Mouse (Mus musculus): ENCODE measurements around the gene Cox4i2. TPM values are rescaled to one million over a fixed set of nuclear protein-coding genes. Genes with fewer than 3 reads are reported as not detected.
A peak's percentile ranks its signal among the peaks of the same experiment; 100 is the strongest.

Cox4i2 gene
- polyA plus RNA-seq, 1 experiment from 2014 or later, result 6.7 TPM

DNA sequence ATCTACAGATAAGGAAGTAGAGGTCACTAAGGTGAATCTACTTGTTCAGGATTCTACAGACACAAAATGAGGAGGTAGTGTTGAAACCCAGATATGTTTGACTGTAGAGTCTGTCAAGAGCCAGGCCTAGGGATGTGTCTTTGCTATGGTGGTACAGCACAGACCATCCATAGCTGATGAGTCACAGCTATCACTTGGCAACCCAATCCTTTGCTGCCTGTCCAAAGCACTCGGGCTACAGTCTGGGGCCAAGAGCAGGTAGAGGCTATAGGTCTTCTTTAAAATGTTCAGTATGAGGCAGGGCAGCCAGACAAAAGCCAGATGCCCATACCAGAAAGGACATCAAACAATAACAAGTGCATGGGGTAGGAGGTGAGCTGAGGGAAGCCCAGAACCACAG, 43.6 kb downstream of the Cox4i2 start:
- no peak overlapping the region for H3K4me3 ChIP-seq (ENCODE audit: low read length)
- WGBS, result 88% methylated on average over 1 of the region's 1 CpGs
- no peak for ATAC-seq

DNA sequence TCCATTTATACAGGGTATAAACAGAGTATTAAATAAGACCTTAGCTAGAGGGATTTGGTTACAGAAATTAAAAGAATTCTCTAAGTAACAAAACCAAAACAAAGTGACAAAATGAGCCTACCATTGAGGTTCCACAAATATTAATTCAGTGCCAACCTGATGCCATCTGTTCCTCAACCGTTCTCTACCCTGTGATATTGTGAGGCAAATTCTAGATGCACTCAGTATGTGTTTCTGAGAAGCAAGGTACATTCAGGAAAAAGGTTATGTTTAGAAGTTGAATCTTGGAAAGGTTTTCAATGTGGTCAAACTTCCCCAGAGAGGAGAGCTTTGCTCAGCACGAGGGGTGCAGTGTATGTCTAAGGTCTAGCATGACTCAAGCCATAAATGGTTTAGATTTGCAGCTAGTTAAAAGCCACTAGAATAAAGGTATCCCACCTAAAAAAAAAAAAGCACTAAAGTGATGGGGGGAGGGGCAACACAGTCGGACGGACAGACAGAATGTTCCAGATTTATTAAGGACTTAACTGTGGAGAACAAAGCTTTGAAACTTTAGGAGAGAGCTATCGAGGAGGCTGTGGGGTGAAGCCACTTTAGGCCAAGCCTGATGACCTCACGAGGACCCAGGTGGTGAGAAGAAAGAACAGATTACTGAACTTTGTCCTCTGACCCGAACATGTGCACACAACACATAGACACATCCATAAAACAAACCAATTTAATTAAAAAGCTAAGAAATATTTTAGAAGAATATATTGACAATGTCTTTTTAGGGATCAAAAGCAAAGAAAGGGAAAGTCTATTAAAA, 46.2 kb downstream of the Cox4i2 start:
- Histone ChIP-seq H3K27me3 (replicated peaks; ENCODE audit: control insufficient read depth, insufficient read depth, low read length) (no peaks in the 10 kb centered on the region), H3K4me2 (ENCODE audit: low read length) (no peak overlapping the region), H3K4me1 (ENCODE audit: control insufficient read depth, insufficient read depth, low read depth, low read length) (peaks cover 9% of the 10 kb centered on the region; the same call in 1 of the 2 replicates), H3K4me3 (ENCODE audit: low read length) (no peak overlapping the region), H3K9me3 (ENCODE audit: control insufficient read depth, low read length) (no peaks in the 10 kb centered on the region), H3K9ac (ENCODE audit: low read depth, low read length) (no peak overlapping the region), H3K27ac (ENCODE audit: low read depth, low read length) (no peak overlapping the region), H3K36me3 (ENCODE audit: control insufficient read depth, insufficient read depth, low read length) (no peaks in the 10 kb centered on the region)
- ATAC-seq, result no peak
- WGBS, result 78% methylated on average over 7 of the region's 7 CpGs

More for the DNA sequence above, 43.6 kb downstream of the Cox4i2 start:
- Histone ChIP-seq H3K9me3 (ENCODE audit: control insufficient read depth, low read length) (no peaks in the 10 kb centered on the region), H3K4me1 (ENCODE audit: control insufficient read depth, insufficient read depth, low read depth, low read length) (peaks cover 5% of the 10 kb centered on the region), H3K27ac (ENCODE audit: low read depth, low read length) (no peak overlapping the region), H3K27me3 (replicated peaks; ENCODE audit: control insufficient read depth, insufficient read depth, low read length) (no peaks in the 10 kb centered on the region), H3K9ac (ENCODE audit: low read depth, low read length) (no peak overlapping the region), H3K36me3 (ENCODE audit: control insufficient read depth, insufficient read depth, low read length) (no peaks in the 10 kb centered on the region), H3K4me2 (ENCODE audit: low read length) (no peak overlapping the region)

DNA sequence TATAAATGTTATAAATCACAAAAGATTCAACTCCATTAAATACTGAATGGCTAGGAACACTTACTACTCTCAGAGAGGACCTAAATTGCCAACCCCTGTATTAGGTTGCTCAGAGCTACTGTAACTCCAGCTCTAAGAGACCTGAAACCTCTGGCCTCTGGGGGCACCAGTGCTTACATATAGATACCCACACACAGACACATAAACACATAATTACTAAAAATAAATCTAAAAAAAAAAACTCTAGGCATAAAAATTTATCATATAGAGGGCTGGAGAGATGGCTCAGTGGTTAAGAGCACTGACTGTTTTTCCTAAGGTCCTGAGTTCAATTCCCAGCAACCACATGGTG, 46.8 kb downstream of the Cox4i2 start:
- H3K4me1 ChIP-seq (ENCODE audit: control insufficient read depth, insufficient read depth, low read depth, low read length), result peaks cover 13% of the 10 kb centered on the region
- H3K4me2 ChIP-seq (ENCODE audit: low read length), result no peak overlapping the region
- no peaks in the 10 kb centered on the region for H3K27me3 ChIP-seq (replicated peaks; ENCODE audit: control insufficient read depth, insufficient read depth, low read length)
- H3K4me3 ChIP-seq (ENCODE audit: low read length), result no peak overlapping the region
- no peaks in the 10 kb centered on the region for H3K36me3 ChIP-seq (ENCODE audit: control insufficient read depth, insufficient read depth, low read length)
- H3K9me3 ChIP-seq (ENCODE audit: control insufficient read depth, low read length), result no peaks in the 10 kb centered on the region
- ATAC-seq, result no peak
- no peak overlapping the region for H3K9ac ChIP-seq (ENCODE audit: low read depth, low read length)
- H3K27ac ChIP-seq (ENCODE audit: low read depth, low read length), result no peak overlapping the region

DNA sequence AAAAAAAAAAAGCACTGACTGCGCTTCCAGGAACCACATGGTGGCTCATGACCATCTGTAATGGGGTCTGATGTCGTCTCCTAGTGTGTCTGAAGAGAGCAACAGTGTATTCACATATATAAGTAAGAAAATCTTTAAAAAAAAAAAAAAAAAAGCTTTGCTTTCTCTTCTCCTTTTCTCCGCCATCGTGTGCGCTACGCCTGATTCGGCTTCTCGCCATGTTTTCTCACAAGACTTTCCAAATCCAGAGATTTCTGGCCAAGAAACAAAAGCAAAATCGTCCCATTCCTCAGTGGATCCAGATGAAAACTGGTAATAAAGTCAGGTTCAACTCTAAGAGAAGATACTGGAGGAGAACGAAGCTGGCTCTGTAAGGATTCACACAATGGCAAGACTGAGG, 48.3 kb downstream of the Cox4i2 start:
- WGBS, result 89% methylated on average over 10 of the region's 10 CpGs
- Histone ChIP-seq H3K4me2 (ENCODE audit: low read length) (no peak overlapping the region), H3K36me3 (ENCODE audit: control insufficient read depth, insufficient read depth, low read length) (no peaks in the 10 kb centered on the region), H3K4me1 (ENCODE audit: control insufficient read depth, insufficient read depth, low read depth, low read length) (peaks cover 13% of the 10 kb centered on the region), H3K27me3 (replicated peaks; ENCODE audit: control insufficient read depth, insufficient read depth, low read length) (no peaks in the 10 kb centered on the region), H3K9ac (ENCODE audit: low read depth, low read length) (no peak overlapping the region), H3K27ac (ENCODE audit: low read depth, low read length) (no peak overlapping the region), H3K4me3 (ENCODE audit: low read length) (no peak overlapping the region), H3K9me3 (ENCODE audit: control insufficient read depth, low read length) (no peaks in the 10 kb centered on the region)
- no peak for ATAC-seq

DNA sequence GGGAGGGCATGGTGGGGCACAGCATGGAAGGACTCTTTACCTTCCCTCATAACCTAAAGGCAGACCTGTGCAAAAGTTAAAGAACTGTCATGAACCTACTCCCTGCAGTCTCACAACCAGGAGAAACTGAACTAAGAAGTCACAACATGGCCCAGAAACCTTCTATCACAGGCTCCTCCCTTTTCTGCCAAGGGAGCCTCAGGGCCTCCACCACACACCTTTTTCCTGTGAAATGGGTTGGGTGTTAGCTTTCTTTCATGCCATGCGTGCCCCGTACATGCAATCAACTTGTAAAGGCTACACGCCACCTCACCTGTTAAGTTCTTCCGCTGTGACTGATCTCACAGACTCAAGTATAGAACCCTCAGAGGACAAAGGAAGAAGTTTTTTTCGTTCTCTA, 49.1 kb downstream of the Cox4i2 start:
- Histone ChIP-seq H3K4me3 (ENCODE audit: low read length) (no peak overlapping the region), H3K9me3 (ENCODE audit: control insufficient read depth, low read length) (no peaks in the 10 kb centered on the region), H3K36me3 (ENCODE audit: control insufficient read depth, insufficient read depth, low read length) (no peaks in the 10 kb centered on the region), H3K27me3 (replicated peaks; ENCODE audit: control insufficient read depth, insufficient read depth, low read length) (no peaks in the 10 kb centered on the region), H3K9ac (ENCODE audit: low read depth, low read length) (no peak overlapping the region), H3K4me2 (ENCODE audit: low read length) (no peak overlapping the region), H3K4me1 (ENCODE audit: control insufficient read depth, insufficient read depth, low read depth, low read length) (peaks cover 13% of the 10 kb centered on the region), H3K27ac (ENCODE audit: low read depth, low read length) (no peak overlapping the region)
- no peak for ATAC-seq
- WGBS, result 83% methylated on average over 5 of the region's 5 CpGs

DNA sequence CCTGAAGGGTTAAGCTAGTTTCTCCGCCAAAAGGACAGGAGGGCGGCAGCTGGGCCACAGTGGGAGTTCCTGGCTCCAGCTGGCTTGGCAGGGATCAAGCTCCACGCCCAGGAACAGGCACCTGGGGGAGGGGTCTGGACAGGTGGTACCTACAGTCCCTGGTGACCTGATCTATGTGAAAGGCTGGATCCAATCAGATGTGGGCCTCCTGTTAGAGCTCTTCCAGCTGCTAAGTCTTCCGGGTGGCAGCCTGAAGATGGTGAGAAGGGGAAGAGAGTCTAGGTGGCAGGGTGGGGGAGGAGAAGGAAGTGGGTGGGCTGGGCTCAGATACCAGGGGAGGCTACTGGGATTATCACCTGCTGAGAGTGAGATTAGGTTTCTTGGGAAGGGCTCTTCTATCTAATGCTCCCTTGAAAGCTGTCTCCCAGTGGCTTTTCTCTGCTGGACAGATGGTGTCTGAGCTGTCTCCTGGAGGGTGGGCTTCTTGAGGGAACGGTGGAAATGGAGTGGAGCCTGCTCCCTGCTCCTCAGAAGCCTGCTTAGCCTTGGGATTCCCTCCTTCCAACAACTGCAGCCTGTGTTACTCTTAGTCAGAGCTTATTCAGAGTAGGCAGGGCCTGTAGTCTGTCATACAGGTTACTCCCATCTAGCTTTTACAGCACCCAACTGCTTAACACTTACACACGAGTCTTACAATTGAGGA, 50.6 kb downstream of the Cox4i2 start:
- H3K9me3 ChIP-seq (ENCODE audit: control insufficient read depth, low read length), result no peaks in the 10 kb centered on the region
- no peak overlapping the region for H3K9ac ChIP-seq (ENCODE audit: low read depth, low read length)
- peak overlapping the region; percentile 57; the same call in 1 of the 2 replicates for H3K27ac ChIP-seq (ENCODE audit: low read depth, low read length)
- peaks cover 13% of the 10 kb centered on the region for H3K4me1 ChIP-seq (ENCODE audit: control insufficient read depth, insufficient read depth, low read depth, low read length)
- no peak overlapping the region for H3K4me3 ChIP-seq (ENCODE audit: low read length)
- no peaks in the 10 kb centered on the region for H3K36me3 ChIP-seq (ENCODE audit: control insufficient read depth, insufficient read depth, low read length)
- ATAC-seq, result peak; percentile 63; the same call in 1 of the 2 replicates
- 5% methylated on average over 6 of the region's 6 CpGs for WGBS
- H3K27me3 ChIP-seq (replicated peaks; ENCODE audit: control insufficient read depth, insufficient read depth, low read length), result no peaks in the 10 kb centered on the region
- H3K4me2 ChIP-seq (ENCODE audit: low read length), result no peak overlapping the region

DNA sequence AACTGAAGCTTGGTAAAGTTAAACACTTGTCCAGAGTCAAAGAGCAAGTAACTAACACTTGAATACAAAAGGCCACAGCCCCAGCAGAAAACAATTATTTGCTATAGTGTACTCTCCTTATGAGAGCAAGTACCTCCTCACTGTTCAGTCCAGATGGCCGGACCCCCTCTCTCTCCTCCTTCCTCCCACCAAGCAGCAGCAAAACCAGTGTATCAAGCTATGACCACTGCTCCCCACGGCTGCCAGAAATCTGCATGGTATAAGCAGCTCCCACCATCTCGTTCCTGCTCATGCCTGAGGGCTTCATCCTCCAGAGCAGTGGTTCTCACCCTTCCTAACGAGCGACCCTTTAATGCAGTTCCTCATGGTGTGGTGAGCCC, 51.1 kb downstream of the Cox4i2 start:
- no peaks in the 10 kb centered on the region for H3K36me3 ChIP-seq (ENCODE audit: control insufficient read depth, insufficient read depth, low read length)
- peak; percentile 46 for ATAC-seq
- 32% methylated on average over 5 of the region's 5 CpGs for WGBS
- H3K9ac ChIP-seq (ENCODE audit: low read depth, low read length), result no peak overlapping the region
- H3K4me3 ChIP-seq (ENCODE audit: low read length), result no peak overlapping the region
- H3K4me1 ChIP-seq (ENCODE audit: control insufficient read depth, insufficient read depth, low read depth, low read length), result peaks cover 13% of the 10 kb centered on the region
- H3K4me2 ChIP-seq (ENCODE audit: low read length), result no peak overlapping the region
- H3K9me3 ChIP-seq (ENCODE audit: control insufficient read depth, low read length), result no peaks in the 10 kb centered on the region
- no peaks in the 10 kb centered on the region for H3K27me3 ChIP-seq (replicated peaks; ENCODE audit: control insufficient read depth, insufficient read depth, low read length)
- H3K27ac ChIP-seq (ENCODE audit: low read depth, low read length), result no peak overlapping the region; the same call in 1 of the 2 replicates

DNA sequence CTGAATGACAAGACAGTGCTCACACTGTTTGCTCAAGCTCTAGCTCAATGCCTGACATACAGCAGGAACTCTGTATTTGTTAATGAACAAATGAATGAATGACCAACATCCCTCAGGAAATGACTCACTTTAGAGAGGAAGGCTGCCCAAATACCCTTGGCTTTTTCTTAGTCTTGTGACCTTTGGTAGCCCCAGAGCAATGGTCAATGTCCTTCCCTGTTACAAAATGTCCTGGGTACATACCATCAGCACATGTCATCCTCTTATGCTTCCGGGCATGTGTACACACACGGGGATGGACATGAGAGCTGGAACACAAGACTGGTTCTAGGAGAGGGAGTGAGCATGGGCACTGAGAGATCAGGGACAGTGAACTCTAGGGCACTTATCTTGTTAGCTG, 52.1 kb downstream of the Cox4i2 start:
- Histone ChIP-seq H3K9ac (ENCODE audit: low read depth, low read length) (no peak overlapping the region), H3K4me1 (ENCODE audit: control insufficient read depth, insufficient read depth, low read depth, low read length) (peaks cover 13% of the 10 kb centered on the region), H3K27me3 (replicated peaks; ENCODE audit: control insufficient read depth, insufficient read depth, low read length) (no peaks in the 10 kb centered on the region), H3K4me3 (ENCODE audit: low read length) (no peak overlapping the region), H3K36me3 (ENCODE audit: control insufficient read depth, insufficient read depth, low read length) (no peaks in the 10 kb centered on the region), H3K27ac (ENCODE audit: low read depth, low read length) (no peak overlapping the region), H3K9me3 (ENCODE audit: control insufficient read depth, low read length) (no peaks in the 10 kb centered on the region), H3K4me2 (ENCODE audit: low read length) (no peak overlapping the region)
- WGBS, result 75% methylated on average over 2 of the region's 2 CpGs
- no peak for ATAC-seq

DNA sequence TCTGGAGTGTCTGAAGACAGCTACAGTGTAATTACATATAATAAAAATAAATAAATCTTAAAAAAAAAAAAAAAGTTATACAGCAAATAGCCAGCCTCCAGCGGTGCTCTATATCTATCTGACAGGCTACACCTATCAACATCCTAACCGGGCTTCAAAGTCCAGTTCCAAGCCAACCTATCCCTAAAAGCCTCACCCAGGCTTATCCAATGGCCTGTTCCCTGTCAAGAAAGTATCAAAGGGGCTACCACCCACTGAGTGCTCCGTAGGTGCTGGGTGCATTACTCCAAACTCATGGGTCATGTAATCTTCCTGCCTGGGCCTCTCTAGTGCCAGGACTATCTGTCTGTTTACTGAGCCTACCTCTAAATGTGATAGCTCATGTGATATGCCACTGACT, 54.2 kb downstream of the Cox4i2 start:
- peaks cover 13% of the 10 kb centered on the region for H3K4me1 ChIP-seq (ENCODE audit: control insufficient read depth, insufficient read depth, low read depth, low read length)
- H3K27ac ChIP-seq (ENCODE audit: low read depth, low read length), result no peak overlapping the region
- no peaks in the 10 kb centered on the region for H3K27me3 ChIP-seq (replicated peaks; ENCODE audit: control insufficient read depth, insufficient read depth, low read length)
- no peak overlapping the region for H3K4me2 ChIP-seq (ENCODE audit: low read length)
- no peaks in the 10 kb centered on the region for H3K9me3 ChIP-seq (ENCODE audit: control insufficient read depth, low read length)
- H3K36me3 ChIP-seq (ENCODE audit: control insufficient read depth, insufficient read depth, low read length), result no peaks in the 10 kb centered on the region
- no peak overlapping the region for H3K9ac ChIP-seq (ENCODE audit: low read depth, low read length)
- no peak overlapping the region for H3K4me3 ChIP-seq (ENCODE audit: low read length)
- 86% methylated on average over 3 of the region's 3 CpGs for WGBS
- ATAC-seq, result no peak

Data from hindbrain, embryonic 16.5 days (tissue).